Mouse (Mus musculus) midbrain, embryonic 14.5 days (tissue): ENCODE data around the gene Neurl2. TPM values are rescaled to one million over a fixed set of nuclear protein-coding genes. Genes with fewer than 3 reads are reported as not detected.

Experiments used
- ATAC-seq: fragments of 200-750 bp; cut with Nextera tagmentation; 2 replicates; pipeline ENCODE4 v1.8.0; 2017; ENCODE audit warnings: moderate number of reproducible peaks, moderate library complexity; ENCODE audit not compliant: low FRiP score, low TSS enrichment
- DNase-seq: peaks from one replicate; pipeline ENCODE4 v3.0.0-alpha.2; 2015
- H3K27ac ChIP-seq: fragments of 300-500 bp; sonication (generic); replicated peaks from 2 replicates; pipeline ENCODE4 v1.5.1; 2014; ENCODE audit warnings: mild to moderate bottlenecking, low read depth, low read length, moderate library complexity
- H3K27me3 ChIP-seq: fragments of 300-500 bp; sonication (generic); 2 replicates; pipeline ENCODE4 v1.6.1; 2014; ENCODE audit warnings: low read length, control low read depth, mixed read lengths; ENCODE audit not compliant: control insufficient read depth, insufficient read depth
- H3K36me3 ChIP-seq: fragments of 300-500 bp; sonication (generic); 2 replicates; pipeline ENCODE4 v1.6.1; 2014; ENCODE audit warnings: low read length, control low read depth; ENCODE audit not compliant: control insufficient read depth, insufficient read depth
- H3K4me1 ChIP-seq: fragments of 300-500 bp; sonication (generic); 2 replicates; pipeline ENCODE4 v1.6.1; 2014; ENCODE audit warnings: mild to moderate bottlenecking, antibody characterized with exemption, low read length, control low read depth; ENCODE audit not compliant: control insufficient read depth, insufficient read depth
- H3K4me2 ChIP-seq: fragments of 300-500 bp; sonication (generic); 2 replicates; pipeline ENCODE4 v1.6.1; 2014; ENCODE audit warnings: mild to moderate bottlenecking, low read length, moderate library complexity
- H3K4me3 ChIP-seq: fragments of 300-500 bp; sonication (generic); replicated peaks from 2 replicates; pipeline ENCODE4 v1.5.1; 2014; ENCODE audit warnings: low read depth, low read length
- H3K9ac ChIP-seq: fragments of 300-500 bp; sonication (generic); replicated peaks from 2 replicates; pipeline ENCODE4 v1.6.1; 2014; ENCODE audit warnings: mild to moderate bottlenecking, low read length, moderate library complexity
- H3K9me3 ChIP-seq: fragments of 300-500 bp; sonication (generic); 2 replicates; pipeline ENCODE4 v1.6.1; 2016; ENCODE audit warnings: low read length, control low read depth, mixed read lengths; ENCODE audit not compliant: control insufficient read depth
- WGBS: fragments of 180-500 bp; shearing (Covaris S2); extraction: QIAGEN DNeasy Blood & Tissue Kit; methylation state at CpG from one replicate; pipeline ENCODE4 v1.1.7; 2014; 5-methylcytosine and 5-hydroxymethylcytosine counted together
- polyA plus RNA-seq: library from polyadenylated mRNA; unstranded; fragments of >200 nt; fragmentation: Nextera tagmentation; extraction: Ambion mirVana; gene quantifications from 2 replicates; pipeline ENCODE4 v1.2.1, GENCODE M21; 2014

Neurl2 gene
- polyA plus RNA-seq, 1 experiment from 2014 or later = 5.1 TPM

GRCm38 (mm10) chr2:164827146-164827850, 6.0 kb downstream of the Neurl2 start:
- Histone ChIP-seq H3K36me3 (peaks cover 47% of the 10 kb centered on the region), H3K9ac (no peak overlapping the region), H3K27me3 (no peaks in the 10 kb centered on the region), H3K4me1 (peaks cover 2% of the 10 kb centered on the region; the same call in 1 of the 2 replicates), H3K27ac (no peak overlapping the region), H3K9me3 (no peaks in the 10 kb centered on the region), H3K4me2 (no peak overlapping the region), H3K4me3 (no peak overlapping the region)
- ATAC-seq (no peak), DNase-seq (no peak)
- WGBS = 96% methylated on average over 16 of the region's 16 CpGs

GRCm38 (mm10) chr2:164825521-164825920, 7.7 kb downstream of the Neurl2 start:
- no peak for ATAC-seq
- 99% methylated on average over 17 of the region's 17 CpGs for WGBS
- no peak overlapping the region for H3K27ac ChIP-seq
- no peak overlapping the region for H3K4me2 ChIP-seq
- no peak for DNase-seq
- H3K9me3 ChIP-seq = no peaks in the 10 kb centered on the region
- no peak overlapping the region for H3K9ac ChIP-seq
- peaks cover 58% of the 10 kb centered on the region for H3K36me3 ChIP-seq
- peaks cover 5% of the 10 kb centered on the region; the same call in 1 of the 2 replicates for H3K4me1 ChIP-seq
- H3K4me3 ChIP-seq = no peak overlapping the region
- H3K27me3 ChIP-seq = no peaks in the 10 kb centered on the region

- H3K9me3 ChIP-seq = no peaks in the 10 kb centered on the region
- H3K9ac ChIP-seq = no peak overlapping the region
- H3K4me1 ChIP-seq = peaks cover 5% of the 10 kb centered on the region; the same call in 1 of the 2 replicates
- DNase-seq = no peak
- H3K4me3 ChIP-seq = no peak overlapping the region
- H3K27me3 ChIP-seq = no peaks in the 10 kb centered on the region
- no peak overlapping the region for H3K27ac ChIP-seq
- peak overlapping the region; percentile 67 for H3K4me2 ChIP-seq
- 91% methylated on average over 4 of the region's 4 CpGs for WGBS
- peaks cover 62% of the 10 kb centered on the region for H3K36me3 ChIP-seq
- no peak for ATAC-seq
These were observed 9.3 kb downstream of the Neurl2 start for GRCm38 (mm10) chr2:164823969-164824368.

- Histone ChIP-seq H3K4me2 (peak overlapping the region; percentile 67), H3K4me3 (peak overlapping the region; percentile 66), H3K27me3 (no peaks in the 10 kb centered on the region), H3K9me3 (no peaks in the 10 kb centered on the region), H3K36me3 (peaks cover 54% of the 10 kb centered on the region), H3K27ac (peak overlapping the region; percentile 92), H3K4me1 (peaks cover 5% of the 10 kb centered on the region; the same call in 1 of the 2 replicates), H3K9ac (peak overlapping the region; percentile 69)
- under 1% methylated on average over 10 of the region's 10 CpGs for WGBS
- ATAC-seq = peak; percentile 65
- peak; percentile 70 for DNase-seq
These were observed 10.1 kb downstream of the Neurl2 start for GRCm38 (mm10) chr2:164823181-164823585.

- DNase-seq (peak; percentile 98), ATAC-seq (peak; percentile 99)
- Histone ChIP-seq H3K9me3 (no peaks in the 10 kb centered on the region), H3K36me3 (peaks cover 49% of the 10 kb centered on the region), H3K4me2 (peak within 1 kb of the TSS; percentile 67), H3K27ac (peak within 1 kb of the TSS; percentile 92), H3K9ac (peak within 1 kb of the TSS; percentile 69), H3K4me1 (peaks cover 5% of the 10 kb centered on the region; the same call in 1 of the 2 replicates), H3K4me3 (peak within 1 kb of the TSS; percentile 66), H3K27me3 (no peaks in the 10 kb centered on the region)
- WGBS = under 1% methylated on average over 32 of the region's 32 CpGs
These were observed 10.6 kb downstream of the Neurl2 start, which contains the start of gene Zswim1 for GRCm38 (mm10) chr2:164822636-164823165. Gene Zswim1, plus strand, starts transcription at chr2:164822686.

- Histone ChIP-seq H3K9me3 (no peaks in the 10 kb centered on the region), H3K9ac (no peak overlapping the region), H3K36me3 (peaks cover 33% of the 10 kb centered on the region), H3K4me1 (peaks cover 5% of the 10 kb centered on the region; the same call in 1 of the 2 replicates), H3K27ac (no peak overlapping the region), H3K4me3 (no peak overlapping the region), H3K4me2 (no peak overlapping the region), H3K27me3 (no peaks in the 10 kb centered on the region)
- ATAC-seq = no peak
- DNase-seq = no peak
- 92% methylated on average over 6 of the region's 6 CpGs for WGBS
These were observed 12.2 kb downstream of the Neurl2 start for GRCm38 (mm10) chr2:164821060-164821459.

GRCm38 (mm10) chr2:164817703-164818102, 15.6 kb downstream of the Neurl2 start:
- ATAC-seq (no peak), DNase-seq (no peak)
- H3K9me3 ChIP-seq = no peaks in the 10 kb centered on the region
- no peak overlapping the region for H3K9ac ChIP-seq
- H3K27me3 ChIP-seq = no peaks in the 10 kb centered on the region
- no peak overlapping the region for H3K4me2 ChIP-seq
- 80% methylated on average over 5 of the region's 5 CpGs for WGBS
- H3K4me1 ChIP-seq = peaks cover 5% of the 10 kb centered on the region; the same call in 1 of the 2 replicates
- H3K4me3 ChIP-seq = no peak overlapping the region
- H3K27ac ChIP-seq = no peak overlapping the region
- H3K36me3 ChIP-seq = peaks cover 31% of the 10 kb centered on the region

GRCm38 (mm10) chr2:164817206-164817605, 16.1 kb downstream of the Neurl2 start:
- Histone ChIP-seq H3K4me2 (no peak overlapping the region), H3K4me3 (no peak overlapping the region), H3K9ac (no peak overlapping the region), H3K36me3 (peaks cover 33% of the 10 kb centered on the region), H3K27me3 (no peaks in the 10 kb centered on the region), H3K27ac (no peak overlapping the region), H3K9me3 (no peaks in the 10 kb centered on the region), H3K4me1 (peaks cover 2% of the 10 kb centered on the region; the same call in 1 of the 2 replicates)
- no peak for ATAC-seq
- no peak for DNase-seq
- 89% methylated on average over 6 of the region's 6 CpGs for WGBS

GRCm38 (mm10) chr2:164815821-164816220, 17.4 kb downstream of the Neurl2 start:
- no peak overlapping the region for H3K4me3 ChIP-seq

More at GRCm38 (mm10) chr2:164815821-164816220, 17.4 kb downstream of the Neurl2 start:
- peaks cover 23% of the 10 kb centered on the region for H3K36me3 ChIP-seq
- H3K27me3 ChIP-seq = no peaks in the 10 kb centered on the region
- no peak overlapping the region for H3K4me2 ChIP-seq
- WGBS = 88% methylated on average over 8 of the region's 8 CpGs
- ATAC-seq (no peak), DNase-seq (no peak)
- H3K9me3 ChIP-seq = no peaks in the 10 kb centered on the region
- no peak overlapping the region for H3K9ac ChIP-seq
- no peaks in the 10 kb centered on the region for H3K4me1 ChIP-seq
- H3K27ac ChIP-seq = no peak overlapping the region
